9 mouse cellular contexts compared by ENCODE assay signal in genomic region chr17:24455523-24456206, GRCm38 (mm10). TPM values are rescaled to one million over a fixed set of nuclear protein-coding genes. Genes with fewer than 3 reads are reported as not detected.
ATAC-seq and TF ChIP-seq lines count a peak whose summit lies in the region.
"Not testable (repeated sequence)": the region's sequence is repeated elsewhere in the genome, so short reads cannot be mapped to it uniquely, and the experiment has no call there.
"Had no signal": no experiment of that assay in that cellular context is flagged by ENCODE, and none has a peak within 500 bp of the region (broad histone marks: within the 10 kb centered on the region; RNA-seq: fewer than 3 reads in every experiment).

No protein-coding gene starts in this region.

- H3K4me2 ChIP-seq in forebrain, embryonic 13.5 days, result peak overlapping the region; percentile 85
- peak overlapping the region; percentile 49; the same call in 1 of the 2 replicates for H3K4me2 ChIP-seq in heart, embryonic 16.5 days (ENCODE audit: low read depth, low read length)
- H3K4me2 ChIP-seq in intestine, postnatal 0 days (replicated peaks; ENCODE audit: low read depth), result peak overlapping the region; percentile 49
- peak overlapping the region; percentile 54 for H3K4me2 ChIP-seq in limb, embryonic 15.5 days
- peak overlapping the region; percentile 87 for H3K4me2 ChIP-seq in neural tube, embryonic 13.5 days

- not testable (repeated sequence) for TF ChIP-seq CTCF in bone marrow, adult 2 months (IDR thresholded peaks at IDR 0.05; ENCODE audit: control insufficient read depth, insufficient read depth, low read length)
- peak; percentile 29 for TF ChIP-seq CTCF in intestine, postnatal 0 days (IDR thresholded peaks at IDR 0.05; ENCODE audit: low read depth)

- not testable (repeated sequence) for ATAC-seq in forebrain, embryonic 13.5 days; heart, embryonic 16.5 days (replicated peaks; ENCODE audit: extremely low read depth, insufficient read depth, low FRiP score); intestine, postnatal 0 days
- ATAC-seq in limb, embryonic 15.5 days (ENCODE audit: insufficient number of reproducible peaks, low FRiP score, low TSS enrichment, low read depth), result 0 out of 2 replicates have a peak, but pooled peaks have one; percentile 1
- ATAC-seq in neural tube, embryonic 13.5 days (ENCODE audit: low read depth), result peak; percentile 40

- not testable (repeated sequence) for H3K4me1 ChIP-seq in bone marrow, adult 2 months (ENCODE audit: control insufficient read depth, insufficient read depth, low read length); heart, embryonic 16.5 days (ENCODE audit: control insufficient read depth, insufficient read depth, low read length); intestine, postnatal 0 days (replicated peaks; ENCODE audit: control insufficient read depth, insufficient read depth, low read length)
- H3K4me1 ChIP-seq in forebrain, embryonic 13.5 days, result peaks cover 23% of the 10 kb centered on the region
- peaks cover 18% of the 10 kb centered on the region for H3K4me1 ChIP-seq in limb, embryonic 15.5 days
- peaks cover 27% of the 10 kb centered on the region for H3K4me1 ChIP-seq in neural tube, embryonic 13.5 days (replicated peaks)

- peaks cover 35% of the 10 kb centered on the region for H3K79me2 ChIP-seq in macrophage (ENCODE audit: inconsistent target)

- not testable (repeated sequence) for H3K9ac ChIP-seq in forebrain, embryonic 13.5 days; heart, embryonic 16.5 days (ENCODE audit: low read length); intestine, postnatal 0 days (ENCODE audit: low read depth, low read length); limb, embryonic 15.5 days; neural tube, embryonic 13.5 days

- H3K27ac ChIP-seq in bone marrow, adult 2 months (ENCODE audit: control insufficient read depth, insufficient read depth, low read depth, low read length, poor library complexity), result 0 out of 2 replicates have a peak overlapping the region, but pooled peaks have one; percentile 10
- not testable (repeated sequence) for H3K27ac ChIP-seq in forebrain, embryonic 13.5 days; heart, embryonic 16.5 days (ENCODE audit: low read length); neural tube, embryonic 13.5 days (replicated peaks)
- H3K27ac ChIP-seq in intestine, postnatal 0 days (ENCODE audit: low read depth, low read length), result peak overlapping the region; percentile 41; the same call in 1 of the 2 replicates
- peak overlapping the region; percentile 77 for H3K27ac ChIP-seq in limb, embryonic 15.5 days
- H3K27ac ChIP-seq in macrophage, result peak overlapping the region; percentile 12; the same call in 1 of the 2 replicates

- 44% methylated on average over 10 of the region's 10 CpGs for WGBS in bone marrow, adult 2 months
- WGBS in forebrain, embryonic 13.5 days, result 51% methylated on average over 10 of the region's 10 CpGs
- WGBS in heart, embryonic 16.5 days, result 53% methylated on average over 10 of the region's 10 CpGs
- WGBS in intestine, postnatal 0 days, result 49% methylated on average over 10 of the region's 10 CpGs
- WGBS in limb, embryonic 15.5 days, result 53% methylated on average over 10 of the region's 10 CpGs
- WGBS in macrophage (ENCODE audit: missing documents), result 48% methylated on average over 10 of the region's 10 CpGs
- WGBS in neural tube, embryonic 13.5 days, result 55% methylated on average over 10 of the region's 10 CpGs

- not testable (repeated sequence) for H3K9me3 ChIP-seq in forebrain, embryonic 13.5 days (replicated peaks); heart, embryonic 16.5 days (replicated peaks; ENCODE audit: control insufficient read depth, low read length); intestine, postnatal 0 days (ENCODE audit: control insufficient read depth); limb, embryonic 15.5 days; neural tube, embryonic 13.5 days

- H3K27me3 ChIP-seq in forebrain, embryonic 13.5 days; heart, embryonic 16.5 days (ENCODE audit: control insufficient read depth, insufficient read depth, low read length); intestine, postnatal 0 days (replicated peaks; ENCODE audit: control insufficient read depth, insufficient read depth, low read length); limb, embryonic 15.5 days; neural tube, embryonic 13.5 days: not testable (repeated sequence)

- peaks cover 11% of the 10 kb centered on the region for H3K36me3 ChIP-seq in forebrain, embryonic 13.5 days (ENCODE audit: poor library complexity, severe bottlenecking)
- not testable (repeated sequence) for H3K36me3 ChIP-seq in heart, embryonic 16.5 days (ENCODE audit: control insufficient read depth, insufficient read depth); intestine, postnatal 0 days (ENCODE audit: control insufficient read depth, insufficient read depth); macrophage (ENCODE audit: inconsistent target); neural tube, embryonic 13.5 days
- peaks cover 15% of the 10 kb centered on the region for H3K36me3 ChIP-seq in limb, embryonic 15.5 days

- not testable (repeated sequence) for TF ChIP-seq POLR2A in bone marrow, adult 2 months (IDR thresholded peaks at IDR 0.05; ENCODE audit: borderline replicate concordance, control insufficient read depth, low read depth, low read length)

- not testable (repeated sequence) for H3K4me3 ChIP-seq in bone marrow, adult 2 months (replicated peaks; ENCODE audit: control insufficient read depth, low read depth, low read length); heart, embryonic 16.5 days (ENCODE audit: low read length); macrophage (ENCODE audit: inconsistent target)
- peak overlapping the region; percentile 82; the same call in 1 of the 2 replicates for H3K4me3 ChIP-seq in forebrain, embryonic 13.5 days
- peak overlapping the region; percentile 77; the same call in 1 of the 2 replicates for H3K4me3 ChIP-seq in intestine, postnatal 0 days (ENCODE audit: low read depth, low read length)
- peak overlapping the region; percentile 80 for H3K4me3 ChIP-seq in limb, embryonic 15.5 days
- H3K4me3 ChIP-seq in neural tube, embryonic 13.5 days, result peak overlapping the region; percentile 91

RNA-seq across cellular contexts. Expression of gene Dnase1l2, which starts 12.8 kb away (rescaled TPM):
- polyA plus RNA-seq in bone marrow, adult 2 months (2011; ENCODE audit: insufficient read depth, insufficient read length, low replicate concordance, missing spikeins), result 5.0 and 21.3 TPM in 2 replicates
- 4.4 and 4.7 TPM in 2 replicates for polyA plus RNA-seq in forebrain, embryonic 13.5 days (2015; fragmentation: Nextera tagmentation; extraction: Ambion mirVana)
- 1.5 and 2.1 TPM in 2 replicates for polyA plus RNA-seq in heart, embryonic 16.5 days (2015; fragmentation: Nextera tagmentation; extraction: Ambion mirVana)
- polyA plus RNA-seq in intestine, postnatal 0 days (2015; fragmentation: Nextera tagmentation; extraction: Ambion mirVana), result 0.73 and 0.80 TPM in 2 replicates
- 13.3 and 16.6 TPM in 2 replicates for polyA plus RNA-seq in limb, embryonic 15.5 days (2015; fragmentation: Nextera tagmentation; extraction: Ambion mirVana)
- total RNA-seq in macrophage (2018; cell fraction: chromatin; rRNA removed), result 10 to 100 TPM in 9 of 26 experiments, 1 to 10 TPM in 17; 2.6 to 16.5 (median 8.1) TPM
- total RNA-seq in macrophage (2018; cell fraction: cytosol; rRNA removed), result under 1 TPM in 24 of 26 experiments, not detected in 2; 0.08 to 0.83 (median 0.29) TPM
- total RNA-seq in macrophage (2018; cell fraction: nucleus; rRNA removed), result 10 to 100 TPM in 5 of 26 experiments, 1 to 10 TPM in 21; 2.2 to 14.9 (median 5.0) TPM
- 0.23 to 1.5 TPM (median 1.1 TPM) in 3 replicates for polyA plus RNA-seq in macrophage (2018)
- polyA plus RNA-seq in neural tube, embryonic 13.5 days (2015; fragmentation: Nextera tagmentation; extraction: Ambion mirVana), result 5.5 and 6.5 TPM in 2 replicates

RNA-seq across cellular contexts. Expression of gene E4f1, which starts 14.4 kb away (rescaled TPM):
- polyA plus RNA-seq in bone marrow, adult 2 months (2011; ENCODE audit: insufficient read depth, insufficient read length, low replicate concordance, missing spikeins), result 34.5 and 70.1 TPM in 2 replicates
- polyA plus RNA-seq in forebrain, embryonic 13.5 days (2015; fragmentation: Nextera tagmentation; extraction: Ambion mirVana), result 38.8 and 39.8 TPM in 2 replicates
- 27.7 and 28.8 TPM in 2 replicates for polyA plus RNA-seq in heart, embryonic 16.5 days (2015; fragmentation: Nextera tagmentation; extraction: Ambion mirVana)
- 5.0 and 5.2 TPM in 2 replicates for polyA plus RNA-seq in intestine, postnatal 0 days (2015; fragmentation: Nextera tagmentation; extraction: Ambion mirVana)
- 36.3 and 37.5 TPM in 2 replicates for polyA plus RNA-seq in limb, embryonic 15.5 days (2015; fragmentation: Nextera tagmentation; extraction: Ambion mirVana)
- total RNA-seq in macrophage (2018; cell fraction: chromatin; rRNA removed), result 10 to 100 TPM; 26.5 to 93.8 (median 57.3) TPM
- total RNA-seq in macrophage (2018; cell fraction: cytosol; rRNA removed), result 10 to 100 TPM in 4 of 26 experiments, 1 to 10 TPM in 22; 3.0 to 12.4 (median 7.3) TPM
- 10 to 100 TPM; 12.2 to 65.4 (median 33.9) TPM for total RNA-seq in macrophage (2018; cell fraction: nucleus; rRNA removed)
- polyA plus RNA-seq in macrophage (2018), result 7.7 to 13.8 TPM (median 10.3 TPM) in 3 replicates
- 39.7 and 41.6 TPM in 2 replicates for polyA plus RNA-seq in neural tube, embryonic 13.5 days (2015; fragmentation: Nextera tagmentation; extraction: Ambion mirVana)

RNA-seq across cellular contexts. Expression of gene Pgp, which starts 14.5 kb away (rescaled TPM):
- polyA plus RNA-seq in bone marrow, adult 2 months (2011; ENCODE audit: insufficient read depth, insufficient read length, low replicate concordance, missing spikeins), result 33.0 and 34.7 TPM in 2 replicates
- 52.3 and 56.7 TPM in 2 replicates for polyA plus RNA-seq in forebrain, embryonic 13.5 days (2015; fragmentation: Nextera tagmentation; extraction: Ambion mirVana)
- polyA plus RNA-seq in heart, embryonic 16.5 days (2015; fragmentation: Nextera tagmentation; extraction: Ambion mirVana), result 71.1 and 76.0 TPM in 2 replicates
- 64.5 and 69.4 TPM in 2 replicates for polyA plus RNA-seq in intestine, postnatal 0 days (2015; fragmentation: Nextera tagmentation; extraction: Ambion mirVana)
- polyA plus RNA-seq in limb, embryonic 15.5 days (2015; fragmentation: Nextera tagmentation; extraction: Ambion mirVana), result 47.9 and 51.1 TPM in 2 replicates
- 1 to 10 TPM in 20 of 26 experiments, under 1 TPM in 6; 0.60 to 7.0 (median 2.1) TPM for total RNA-seq in macrophage (2018; cell fraction: chromatin; rRNA removed)
- 10 to 100 TPM in 15 of 26 experiments, 1 to 10 TPM in 11; 5.4 to 17.1 (median 11.1) TPM for total RNA-seq in macrophage (2018; cell fraction: cytosol; rRNA removed)
- total RNA-seq in macrophage (2018; cell fraction: nucleus; rRNA removed), result 10 to 100 TPM in 3 of 26 experiments, 1 to 10 TPM in 23; 1.8 to 15.1 (median 4.9) TPM
- polyA plus RNA-seq in macrophage (2018), result 7.0 to 22.6 TPM (median 15.0 TPM) in 3 replicates
- 54.9 and 57.4 TPM in 2 replicates for polyA plus RNA-seq in neural tube, embryonic 13.5 days (2015; fragmentation: Nextera tagmentation; extraction: Ambion mirVana)

RNA-seq across cellular contexts. Expression of gene Bricd5, which starts 18.0 kb away (rescaled TPM):
- polyA plus RNA-seq in bone marrow, adult 2 months (2011; ENCODE audit: insufficient read depth, insufficient read length, low replicate concordance, missing spikeins), result 3.3 TPM in 1 of 2 replicates, not detected in the other
- polyA plus RNA-seq in forebrain, embryonic 13.5 days (2015; fragmentation: Nextera tagmentation; extraction: Ambion mirVana), result 0.26 TPM in 1 of 2 replicates, not detected in the other
- polyA plus RNA-seq in heart, embryonic 16.5 days (2015; fragmentation: Nextera tagmentation; extraction: Ambion mirVana), result 0.21 and 0.25 TPM in 2 replicates
- not detected in 2 replicates for polyA plus RNA-seq in intestine, postnatal 0 days (2015; fragmentation: Nextera tagmentation; extraction: Ambion mirVana)
- polyA plus RNA-seq in limb, embryonic 15.5 days (2015; fragmentation: Nextera tagmentation; extraction: Ambion mirVana), result not detected in 2 replicates
- total RNA-seq in macrophage (2018; cell fraction: chromatin; rRNA removed), result under 1 TPM in 1 of 26 experiments, not detected in 25; 0.78 TPM
- not detected for total RNA-seq in macrophage (2018; cell fraction: cytosol; rRNA removed)
- total RNA-seq in macrophage (2018; cell fraction: nucleus; rRNA removed), result not detected
- not detected in 3 replicates for polyA plus RNA-seq in macrophage (2018)
- polyA plus RNA-seq in neural tube, embryonic 13.5 days (2015; fragmentation: Nextera tagmentation; extraction: Ambion mirVana), result not detected in 2 replicates
- total RNA-seq: heart, adult 18-20 months; neutrophil, adult 5-6 weeks had no signal

RNA-seq across cellular contexts. Expression of gene Mlst8, which starts 23.2 kb away (rescaled TPM):
- 9.8 and 22.9 TPM in 2 replicates for polyA plus RNA-seq in bone marrow, adult 2 months (2011; ENCODE audit: insufficient read depth, insufficient read length, low replicate concordance, missing spikeins)
- 33.9 and 39.1 TPM in 2 replicates for polyA plus RNA-seq in forebrain, embryonic 13.5 days (2015; fragmentation: Nextera tagmentation; extraction: Ambion mirVana)
- 18.7 and 19.5 TPM in 2 replicates for polyA plus RNA-seq in heart, embryonic 16.5 days (2015; fragmentation: Nextera tagmentation; extraction: Ambion mirVana)
- polyA plus RNA-seq in intestine, postnatal 0 days (2015; fragmentation: Nextera tagmentation; extraction: Ambion mirVana), result 11.9 and 12.9 TPM in 2 replicates
- polyA plus RNA-seq in limb, embryonic 15.5 days (2015; fragmentation: Nextera tagmentation; extraction: Ambion mirVana), result 26.2 and 30.5 TPM in 2 replicates
- 10 to 100 TPM in 20 of 26 experiments, 1 to 10 TPM in 6; 4.1 to 47.2 (median 23.0) TPM for total RNA-seq in macrophage (2018; cell fraction: chromatin; rRNA removed)
- 10 to 100 TPM in 7 of 26 experiments, 1 to 10 TPM in 19; 1.7 to 14.0 (median 8.5) TPM for total RNA-seq in macrophage (2018; cell fraction: cytosol; rRNA removed)
- 10 to 100 TPM in 16 of 26 experiments, 1 to 10 TPM in 10; 3.9 to 36.4 (median 12.4) TPM for total RNA-seq in macrophage (2018; cell fraction: nucleus; rRNA removed)
- polyA plus RNA-seq in macrophage (2018), result 10.9 to 13.2 TPM (median 11.6 TPM) in 3 replicates
- 35.7 and 36.2 TPM in 2 replicates for polyA plus RNA-seq in neural tube, embryonic 13.5 days (2015; fragmentation: Nextera tagmentation; extraction: Ambion mirVana)
